ENCODE assay signal across 26 mouse cellular contexts in genomic region chr16:39390626-39391025, GRCm38 (mm10).
"Had no signal": no experiment of that assay in that cellular context is flagged by ENCODE, and none has a peak within 500 bp of the region (broad histone marks: within the 10 kb centered on the region; RNA-seq: fewer than 3 reads in every experiment).

No protein-coding gene starts in this region.

- H3K4me3 ChIP-seq: gastrocnemius, adult 2 months; heart, embryonic 13.5 days; heart, embryonic 15.5 days; hindbrain, embryonic 13.5 days; hindbrain, embryonic 15.5 days; kidney, embryonic 15.5 days; limb, embryonic 13.5 days; limb, embryonic 15.5 days; liver, embryonic 12.5 days had no signal

- H3K27ac ChIP-seq: gastrocnemius, adult 2 months; heart, embryonic 13.5 days; heart, embryonic 15.5 days; hindbrain, embryonic 15.5 days; hindbrain, postnatal 0 days; kidney, embryonic 15.5 days; kidney, postnatal 0 days; limb, embryonic 13.5 days; limb, embryonic 15.5 days; liver, embryonic 12.5 days; liver, embryonic 14.5 days had no signal

- DNase-seq: gastrocnemius, adult 2 months; gastrocnemius, postnatal 10 days; gastrocnemius, postnatal 25 days; heart, adult 18-20 months; heart, postnatal 14 days; heart, postnatal 36 days; kidney, adult 11 months; kidney, adult 2 months; kidney, adult 9 months; kidney, postnatal 14 days; kidney, postnatal 36 days; layer of hippocampus, adult 9-11 months; layer of hippocampus, postnatal 36 days had no signal

- H3K27me3 ChIP-seq: heart, embryonic 13.5 days; heart, embryonic 15.5 days; hindbrain, embryonic 13.5 days; hindbrain, embryonic 15.5 days; kidney, embryonic 15.5 days; limb, embryonic 13.5 days; limb, embryonic 15.5 days; liver, embryonic 12.5 days had no signal

- H3K4me1 ChIP-seq: heart, embryonic 13.5 days; heart, embryonic 15.5 days; hindbrain, embryonic 13.5 days; hindbrain, embryonic 15.5 days; kidney, embryonic 15.5 days; limb, embryonic 13.5 days; limb, embryonic 15.5 days; liver, embryonic 12.5 days had no signal

- H3K9ac ChIP-seq: heart, embryonic 13.5 days; heart, embryonic 15.5 days; hindbrain, embryonic 13.5 days; hindbrain, embryonic 15.5 days; kidney, embryonic 15.5 days; limb, embryonic 13.5 days; limb, embryonic 15.5 days; liver, embryonic 12.5 days; liver, embryonic 14.5 days had no signal

- ATAC-seq: intestine, embryonic 16.5 days; liver, embryonic 12.5 days had no signal

- H3K36me3 ChIP-seq: heart, embryonic 13.5 days; heart, embryonic 15.5 days; hindbrain, embryonic 13.5 days; hindbrain, embryonic 15.5 days; kidney, embryonic 15.5 days; limb, embryonic 13.5 days; limb, embryonic 15.5 days; liver, embryonic 12.5 days had no signal

- H3K4me2 ChIP-seq: heart, embryonic 11.5 days; heart, embryonic 13.5 days; heart, embryonic 15.5 days; hindbrain, embryonic 13.5 days; hindbrain, embryonic 15.5 days; kidney, embryonic 15.5 days; limb, embryonic 13.5 days; limb, embryonic 15.5 days; liver, embryonic 12.5 days had no signal

- H3K9me3 ChIP-seq: heart, embryonic 13.5 days; heart, embryonic 15.5 days; hindbrain, embryonic 13.5 days; hindbrain, embryonic 15.5 days; kidney, embryonic 15.5 days; limb, embryonic 13.5 days; limb, embryonic 15.5 days; liver, embryonic 12.5 days had no signal
